Mouse (Mus musculus): ENCODE results near the gene Bid. TPM values are rescaled to one million over a fixed set of nuclear protein-coding genes. Genes with fewer than 3 reads are reported as not detected.

Gene Bid
- polyA plus RNA-seq, 1 experiment from 2014 or later: 19.4 TPM

GRCm38 (mm10) chr6:120943551-120943950 lies 26.9 kb upstream of the Bid start:
- WGBS: 87% methylated on average over 10 of the region's 10 CpGs
- H3K4me3 ChIP-seq: no peak overlapping the region
- H3K9ac ChIP-seq: no peak overlapping the region
- H3K27ac ChIP-seq: no peak overlapping the region
- H3K4me1 ChIP-seq: no peaks in the 10 kb centered on the region
- no peak for ATAC-seq (ENCODE audit: low FRiP score)
- no peaks in the 10 kb centered on the region for H3K9me3 ChIP-seq (replicated peaks)
- no peak overlapping the region for H3K4me2 ChIP-seq (replicated peaks)
- H3K36me3 ChIP-seq: peaks cover 19% of the 10 kb centered on the region; the same call in 1 of the 2 replicates
- H3K27me3 ChIP-seq: no peaks in the 10 kb centered on the region

- H3K9me3 ChIP-seq (replicated peaks): no peaks in the 10 kb centered on the region
- no peaks in the 10 kb centered on the region for H3K27me3 ChIP-seq
- no peak overlapping the region for H3K27ac ChIP-seq
- no peak overlapping the region for H3K4me3 ChIP-seq
- peaks cover 4% of the 10 kb centered on the region; the same call in 1 of the 2 replicates for H3K4me1 ChIP-seq
- no peak overlapping the region for H3K9ac ChIP-seq
- no peak overlapping the region for H3K4me2 ChIP-seq (replicated peaks)
- H3K36me3 ChIP-seq: peaks cover 16% of the 10 kb centered on the region; the same call in 1 of the 2 replicates
- 67% methylated on average over 2 of the region's 2 CpGs for WGBS
- ATAC-seq (ENCODE audit: low FRiP score): no peak
These were observed 26.4 kb upstream of the Bid start for GRCm38 (mm10) chr6:120943079-120943478.

GRCm38 (mm10) chr6:120941575-120941974 lies 24.9 kb upstream of the Bid start:
- H3K36me3 ChIP-seq: 0 out of 2 replicates have a peak, but pooled peaks cover 7% of the 10 kb centered on the region
- WGBS: 94% methylated on average over 13 of the region's 13 CpGs
- no peaks in the 10 kb centered on the region for H3K9me3 ChIP-seq (replicated peaks)
- H3K27me3 ChIP-seq: no peaks in the 10 kb centered on the region
- no peak for ATAC-seq (ENCODE audit: low FRiP score)
- H3K9ac ChIP-seq: no peak overlapping the region
- H3K27ac ChIP-seq: no peak overlapping the region
- no peak overlapping the region for H3K4me3 ChIP-seq
- H3K4me1 ChIP-seq: peaks cover 4% of the 10 kb centered on the region; the same call in 1 of the 2 replicates
- no peak overlapping the region for H3K4me2 ChIP-seq (replicated peaks)

- no peak overlapping the region for H3K9ac ChIP-seq
- no peak for ATAC-seq (ENCODE audit: low FRiP score)
- no peaks in the 10 kb centered on the region for H3K27me3 ChIP-seq
These were observed 24.4 kb upstream of the Bid start for GRCm38 (mm10) chr6:120941084-120941481.

GRCm38 (mm10) chr6:120940446-120941083 lies 23.9 kb upstream of the Bid start:
- no peak overlapping the region for H3K27ac ChIP-seq
- H3K9ac ChIP-seq: no peak overlapping the region
- peaks cover 4% of the 10 kb centered on the region; the same call in 1 of the 2 replicates for H3K4me1 ChIP-seq
- 0 out of 2 replicates have a peak, but pooled peaks cover 3% of the 10 kb centered on the region for H3K36me3 ChIP-seq
- ATAC-seq (ENCODE audit: low FRiP score): no peak
- no peak overlapping the region for H3K4me2 ChIP-seq (replicated peaks)
- no peaks in the 10 kb centered on the region for H3K9me3 ChIP-seq (replicated peaks)
- WGBS: 90% methylated on average over 7 of the region's 7 CpGs
- H3K4me3 ChIP-seq: no peak overlapping the region
- no peaks in the 10 kb centered on the region for H3K27me3 ChIP-seq

More at GRCm38 (mm10) chr6:120941084-120941481, 24.4 kb upstream of the Bid start:
- Histone ChIP-seq H3K4me2 (replicated peaks) (no peak overlapping the region), H3K9me3 (replicated peaks) (no peaks in the 10 kb centered on the region), H3K27ac (no peak overlapping the region), H3K36me3 (0 out of 2 replicates have a peak, but pooled peaks cover 3% of the 10 kb centered on the region), H3K4me3 (no peak overlapping the region), H3K4me1 (peaks cover 4% of the 10 kb centered on the region; the same call in 1 of the 2 replicates)
- 81% methylated on average over 7 of the region's 7 CpGs for WGBS

GRCm38 (mm10) chr6:120939783-120940182 lies 23.1 kb upstream of the Bid start:
- H3K27ac ChIP-seq: no peak overlapping the region
- peaks cover 7% of the 10 kb centered on the region for H3K36me3 ChIP-seq
- no peaks in the 10 kb centered on the region for H3K27me3 ChIP-seq
- no peak overlapping the region for H3K4me3 ChIP-seq
- no peaks in the 10 kb centered on the region for H3K9me3 ChIP-seq (replicated peaks)
- no peak overlapping the region for H3K9ac ChIP-seq
- H3K4me2 ChIP-seq (replicated peaks): no peak overlapping the region
- 81% methylated on average over 3 of the region's 3 CpGs for WGBS
- no peak for ATAC-seq (ENCODE audit: low FRiP score)
- H3K4me1 ChIP-seq: peaks cover 4% of the 10 kb centered on the region; the same call in 1 of the 2 replicates

- Histone ChIP-seq H3K9me3 (replicated peaks) (no peaks in the 10 kb centered on the region), H3K9ac (no peak overlapping the region), H3K4me1 (peaks cover 4% of the 10 kb centered on the region; the same call in 1 of the 2 replicates), H3K36me3 (peaks cover 16% of the 10 kb centered on the region), H3K4me2 (replicated peaks) (no peak overlapping the region), H3K4me3 (no peak overlapping the region), H3K27ac (no peak overlapping the region), H3K27me3 (no peaks in the 10 kb centered on the region)
- WGBS: 89% methylated on average over 12 of the region's 12 CpGs
- ATAC-seq (ENCODE audit: low FRiP score): no peak
These were observed 22.3 kb upstream of the Bid start for GRCm38 (mm10) chr6:120938763-120939450.

- Histone ChIP-seq H3K4me3 (no peak overlapping the region), H3K27me3 (no peaks in the 10 kb centered on the region), H3K4me1 (peaks cover 4% of the 10 kb centered on the region; the same call in 1 of the 2 replicates), H3K9me3 (replicated peaks) (no peaks in the 10 kb centered on the region), H3K9ac (no peak overlapping the region), H3K27ac (no peak overlapping the region), H3K4me2 (replicated peaks) (no peak overlapping the region), H3K36me3 (peaks cover 21% of the 10 kb centered on the region)
- WGBS: 85% methylated on average over 11 of the region's 11 CpGs
- no peak for ATAC-seq (ENCODE audit: low FRiP score)
These were observed 21.5 kb upstream of the Bid start for GRCm38 (mm10) chr6:120937999-120938608.

GRCm38 (mm10) chr6:120937104-120937617 lies 20.5 kb upstream of the Bid start:
- 87% methylated on average over 16 of the region's 16 CpGs for WGBS
- Histone ChIP-seq H3K36me3 (peaks cover 30% of the 10 kb centered on the region), H3K27ac (no peak overlapping the region), H3K4me3 (no peak overlapping the region), H3K4me1 (peaks cover 4% of the 10 kb centered on the region; the same call in 1 of the 2 replicates), H3K9me3 (replicated peaks) (no peaks in the 10 kb centered on the region), H3K4me2 (replicated peaks) (no peak overlapping the region), H3K27me3 (no peaks in the 10 kb centered on the region), H3K9ac (no peak overlapping the region)
- ATAC-seq (ENCODE audit: low FRiP score): no peak

- 71% methylated on average over 4 of the region's 4 CpGs for WGBS
- peaks cover 36% of the 10 kb centered on the region for H3K36me3 ChIP-seq
These were observed 17.5 kb upstream of the Bid start for GRCm38 (mm10) chr6:120934176-120934575.

GRCm38 (mm10) chr6:120933670-120934069 lies 17.0 kb upstream of the Bid start:
- H3K4me3 ChIP-seq: no peak overlapping the region
- no peak for ATAC-seq (ENCODE audit: low FRiP score)
- H3K9ac ChIP-seq: no peak overlapping the region
- H3K27ac ChIP-seq: no peak overlapping the region
- 91% methylated on average over 7 of the region's 7 CpGs for WGBS
- no peaks in the 10 kb centered on the region for H3K9me3 ChIP-seq (replicated peaks)
- peaks cover 39% of the 10 kb centered on the region for H3K36me3 ChIP-seq
- H3K4me1 ChIP-seq: peaks cover 4% of the 10 kb centered on the region; the same call in 1 of the 2 replicates
- no peak overlapping the region for H3K4me2 ChIP-seq (replicated peaks)
- no peaks in the 10 kb centered on the region for H3K27me3 ChIP-seq

More at GRCm38 (mm10) chr6:120934176-120934575, 17.5 kb upstream of the Bid start:
- H3K4me2 ChIP-seq (replicated peaks): no peak overlapping the region
- H3K9me3 ChIP-seq (replicated peaks): no peaks in the 10 kb centered on the region
- no peak overlapping the region for H3K9ac ChIP-seq
- no peak overlapping the region for H3K4me3 ChIP-seq
- no peak for ATAC-seq (ENCODE audit: low FRiP score)
- no peaks in the 10 kb centered on the region for H3K27me3 ChIP-seq
- H3K4me1 ChIP-seq: peaks cover 4% of the 10 kb centered on the region; the same call in 1 of the 2 replicates
- H3K27ac ChIP-seq: no peak overlapping the region

- no peak overlapping the region for H3K4me2 ChIP-seq (replicated peaks)
- H3K27ac ChIP-seq: no peak overlapping the region
- H3K9me3 ChIP-seq (replicated peaks): no peaks in the 10 kb centered on the region
- H3K36me3 ChIP-seq: peaks cover 39% of the 10 kb centered on the region
- H3K27me3 ChIP-seq: no peaks in the 10 kb centered on the region
- no peaks in the 10 kb centered on the region for H3K4me1 ChIP-seq
- no peak overlapping the region for H3K9ac ChIP-seq
- no peak for ATAC-seq (ENCODE audit: low FRiP score)
- 93% methylated on average over 12 of the region's 12 CpGs for WGBS
- no peak overlapping the region for H3K4me3 ChIP-seq
These were observed 15.9 kb upstream of the Bid start for GRCm38 (mm10) chr6:120932597-120932996.
